Mouse (Mus musculus) small intestine, adult 2 months (tissue): Measurements from ENCODE around the gene Me3.

ENCODE experiments used
- CTCF ChIP-seq: fragments of 200-500 bp; IDR thresholded peaks from 2 replicates; pipeline ENCODE4 v1.5.1; 2012; ENCODE audit warnings: low read depth, mild to moderate bottlenecking, control low read depth, inconsistent platforms, low read length, moderate library complexity, mixed read lengths; ENCODE audit not compliant: insufficient replicate concordance, insufficient read length; ENCODE audit errors: extremely low read depth
- POLR2A ChIP-seq: fragments of 200-500 bp; IDR thresholded peaks from 2 replicates; pipeline ENCODE4 v1.6.1; 2012; ENCODE audit warnings: low read depth, mild to moderate bottlenecking, control low read depth, inconsistent platforms, low read length, moderate library complexity

- TF ChIP-seq POLR2A: no peak
- TF ChIP-seq CTCF: no peak
Observed at GRCm38 (mm10) chr7:89716226-89716625, 84.0 kb downstream of the Me3 start.
